Comparison of ENCODE assay signal across 13 mouse cellular contexts in genomic region chr6:77537055-77537807, GRCm38 (mm10).
DNase-seq lines count a peak whose midpoint lies in the region; ATAC-seq lines count a peak whose summit lies in the region.
"Had no signal": no experiment of that assay in that cellular context is flagged by ENCODE, and none has a peak within 500 bp of the region (broad histone marks: within the 10 kb centered on the region; RNA-seq: fewer than 3 reads in every experiment).

No protein-coding gene starts in this region.

- H3K9me3 ChIP-seq in midbrain, embryonic 14.5 days (ENCODE audit: control insufficient read depth, low read length), result no peaks in the 10 kb centered on the region
- no peaks in the 10 kb centered on the region for H3K9me3 ChIP-seq in midbrain, embryonic 15.5 days
- no peaks in the 10 kb centered on the region for H3K9me3 ChIP-seq in embryonic facial prominence, embryonic 12.5 days
- no peaks in the 10 kb centered on the region for H3K9me3 ChIP-seq in hindbrain, embryonic 12.5 days (replicated peaks)
- no peaks in the 10 kb centered on the region for H3K9me3 ChIP-seq in neural tube, embryonic 14.5 days (ENCODE audit: control insufficient read depth, low read length)
- H3K9me3 ChIP-seq: intestine, embryonic 15.5 days; megakaryocyte, embryonic 14.5 days had no signal

- no peak overlapping the region for H3K27ac ChIP-seq in midbrain, embryonic 14.5 days (replicated peaks; ENCODE audit: low read depth, low read length)
- H3K27ac ChIP-seq in midbrain, embryonic 15.5 days, result no peak overlapping the region
- no peak overlapping the region for H3K27ac ChIP-seq in embryonic facial prominence, embryonic 12.5 days
- H3K27ac ChIP-seq in hindbrain, embryonic 12.5 days, result 0 out of 2 replicates have a peak overlapping the region, but pooled peaks have one; percentile 18
- H3K27ac ChIP-seq in neural tube, embryonic 14.5 days (ENCODE audit: low read depth, low read length), result no peak overlapping the region
- H3K27ac ChIP-seq: intestine, embryonic 15.5 days had no signal

- intact Hi-C loops in heart, postnatal 36 days (cut with DNase I), result no loop called here

- ATAC-seq in midbrain, embryonic 14.5 days (ENCODE audit: low FRiP score, low TSS enrichment), result no peak
- ATAC-seq in midbrain, embryonic 15.5 days (replicated peaks), result no peak; the same call in 1 of the 2 replicates
- ATAC-seq in embryonic facial prominence, embryonic 12.5 days (ENCODE audit: insufficient number of reproducible peaks, insufficient read depth, low FRiP score, low TSS enrichment), result peak; percentile 69; the same call in 1 of the 2 replicates
- peak; percentile 48; the same call in 1 of the 2 replicates for ATAC-seq in hindbrain, embryonic 12.5 days (ENCODE audit: low FRiP score)
- 0 out of 2 replicates have a peak, but pooled peaks have one; percentile 38 for ATAC-seq in neural tube, embryonic 14.5 days (ENCODE audit: low read depth)
- ATAC-seq: intestine, embryonic 15.5 days had no signal

- peak; percentile 9 for DNase-seq in midbrain, embryonic 14.5 days
- DNase-seq in spleen, adult 18-20 months, result no peak
- no peak for DNase-seq in heart, postnatal 36 days
- no peak for DNase-seq in gastrocnemius, postnatal 10 days
- DNase-seq: adrenal gland, adult 8-10 months; cerebellum, adult 11 months; lung, adult 2 months had no signal

- H3K27me3 ChIP-seq in midbrain, embryonic 14.5 days (ENCODE audit: control insufficient read depth, insufficient read depth, low read length), result no peaks in the 10 kb centered on the region
- H3K27me3 ChIP-seq in midbrain, embryonic 15.5 days (replicated peaks), result no peaks in the 10 kb centered on the region
- no peaks in the 10 kb centered on the region for H3K27me3 ChIP-seq in embryonic facial prominence, embryonic 12.5 days
- no peaks in the 10 kb centered on the region for H3K27me3 ChIP-seq in hindbrain, embryonic 12.5 days
- H3K27me3 ChIP-seq in neural tube, embryonic 14.5 days (ENCODE audit: control insufficient read depth, insufficient read depth, low read length), result no peaks in the 10 kb centered on the region
- H3K27me3 ChIP-seq: intestine, embryonic 15.5 days; megakaryocyte, embryonic 14.5 days had no signal

- no peaks in the 10 kb centered on the region for H3K36me3 ChIP-seq in midbrain, embryonic 14.5 days (ENCODE audit: control insufficient read depth, insufficient read depth, low read length)
- no peaks in the 10 kb centered on the region for H3K36me3 ChIP-seq in midbrain, embryonic 15.5 days (replicated peaks)
- H3K36me3 ChIP-seq in embryonic facial prominence, embryonic 12.5 days, result no peaks in the 10 kb centered on the region
- no peaks in the 10 kb centered on the region for H3K36me3 ChIP-seq in hindbrain, embryonic 12.5 days
- H3K36me3 ChIP-seq in neural tube, embryonic 14.5 days (ENCODE audit: control insufficient read depth, insufficient read depth, low read length), result no peaks in the 10 kb centered on the region
- H3K36me3 ChIP-seq: intestine, embryonic 15.5 days had no signal

- no peak overlapping the region for H3K9ac ChIP-seq in midbrain, embryonic 14.5 days (replicated peaks; ENCODE audit: low read length)
- no peak overlapping the region for H3K9ac ChIP-seq in midbrain, embryonic 15.5 days
- H3K9ac ChIP-seq in embryonic facial prominence, embryonic 12.5 days, result no peak overlapping the region
- H3K9ac ChIP-seq in hindbrain, embryonic 12.5 days, result no peak overlapping the region
- no peak overlapping the region for H3K9ac ChIP-seq in neural tube, embryonic 14.5 days (replicated peaks; ENCODE audit: low read depth, low read length)
- H3K9ac ChIP-seq: intestine, embryonic 15.5 days had no signal

- H3K4me3 ChIP-seq in midbrain, embryonic 14.5 days (replicated peaks; ENCODE audit: low read depth, low read length), result no peak overlapping the region
- H3K4me3 ChIP-seq in midbrain, embryonic 15.5 days, result no peak overlapping the region
- H3K4me3 ChIP-seq in embryonic facial prominence, embryonic 12.5 days, result no peak overlapping the region
- no peak overlapping the region for H3K4me3 ChIP-seq in hindbrain, embryonic 12.5 days
- no peak overlapping the region for H3K4me3 ChIP-seq in neural tube, embryonic 14.5 days (ENCODE audit: low read depth, low read length)
- H3K4me3 ChIP-seq: intestine, embryonic 15.5 days; megakaryocyte, embryonic 14.5 days had no signal

- no peaks in the 10 kb centered on the region for H3K4me1 ChIP-seq in midbrain, embryonic 14.5 days (ENCODE audit: control insufficient read depth, insufficient read depth, low read length)
- H3K4me1 ChIP-seq in midbrain, embryonic 15.5 days, result peaks cover 4% of the 10 kb centered on the region; the same call in 1 of the 2 replicates
- no peaks in the 10 kb centered on the region for H3K4me1 ChIP-seq in embryonic facial prominence, embryonic 12.5 days
- peaks cover 6% of the 10 kb centered on the region; the same call in 1 of the 2 replicates for H3K4me1 ChIP-seq in hindbrain, embryonic 12.5 days
- H3K4me1 ChIP-seq in neural tube, embryonic 14.5 days (ENCODE audit: control insufficient read depth, insufficient read depth, low read length), result no peaks in the 10 kb centered on the region
- H3K4me1 ChIP-seq: intestine, embryonic 15.5 days; megakaryocyte, embryonic 14.5 days had no signal

- H3K4me2 ChIP-seq in midbrain, embryonic 14.5 days (ENCODE audit: low read length), result no peak overlapping the region
- no peak overlapping the region for H3K4me2 ChIP-seq in midbrain, embryonic 15.5 days
- H3K4me2 ChIP-seq in embryonic facial prominence, embryonic 12.5 days (replicated peaks), result peak overlapping the region; percentile 21
- H3K4me2 ChIP-seq in hindbrain, embryonic 12.5 days (replicated peaks), result peak overlapping the region; percentile 38
- peak overlapping the region; percentile 7; the same call in 1 of the 2 replicates for H3K4me2 ChIP-seq in neural tube, embryonic 14.5 days (ENCODE audit: low read depth, low read length)
- H3K4me2 ChIP-seq: intestine, embryonic 15.5 days had no signal

- 65% methylated on average over 15 of the region's 15 CpGs for WGBS in midbrain, embryonic 14.5 days
- 58% methylated on average over 15 of the region's 15 CpGs for WGBS in midbrain, embryonic 15.5 days
- 31% methylated on average over 15 of the region's 15 CpGs for WGBS in embryonic facial prominence, embryonic 12.5 days
- 33% methylated on average over 15 of the region's 15 CpGs for WGBS in hindbrain, embryonic 12.5 days
- WGBS in neural tube, embryonic 14.5 days, result 23% methylated on average over 15 of the region's 15 CpGs

Comparison
In these comparisons a context has a peak if more than half of its experiments do, and no peak if none do; other contexts are left out.
1. ATAC-seq: peak in embryonic facial prominence, embryonic 12.5 days (single experiment), hindbrain, embryonic 12.5 days (single experiment) and neural tube, embryonic 14.5 days (single experiment); none in midbrain, embryonic 14.5 days (single experiment) and midbrain, embryonic 15.5 days (single experiment).
2. H3K4me2 ChIP-seq: peak in embryonic facial prominence, embryonic 12.5 days (single experiment), hindbrain, embryonic 12.5 days (single experiment) and neural tube, embryonic 14.5 days (single experiment); none in midbrain, embryonic 14.5 days (single experiment) and midbrain, embryonic 15.5 days (single experiment).